Comparison of ENCODE assay signal across 12 mouse cellular contexts in genomic region chr6:65599865-65600739, GRCm38 (mm10).
DNase-seq lines count a peak whose midpoint lies in the region; ATAC-seq and TF ChIP-seq lines count a peak whose summit lies in the region.
"Had no signal": no experiment of that assay in that cellular context is flagged by ENCODE, and none has a peak within 500 bp of the region (broad histone marks: within the 10 kb centered on the region; RNA-seq: fewer than 3 reads in every experiment).

No protein-coding gene starts in this region.

- no peak overlapping the region for H3K9ac ChIP-seq in lung, postnatal 0 days (replicated peaks; ENCODE audit: low read depth)
- no peak overlapping the region for H3K9ac ChIP-seq in MEL (ENCODE audit: control insufficient read depth, low read depth, low read length, poor library complexity, severe bottlenecking)
- no peak overlapping the region for H3K9ac ChIP-seq in intestine, postnatal 0 days (ENCODE audit: low read depth, low read length)
- H3K9ac ChIP-seq: limb, embryonic 12.5 days had no signal

- no peaks in the 10 kb centered on the region for H3K9me3 ChIP-seq in lung, postnatal 0 days (ENCODE audit: low read length)
- H3K9me3 ChIP-seq in MEL (replicated peaks; ENCODE audit: insufficient read depth, low read length), result no peaks in the 10 kb centered on the region
- no peaks in the 10 kb centered on the region for H3K9me3 ChIP-seq in intestine, postnatal 0 days (ENCODE audit: control insufficient read depth)
- H3K9me3 ChIP-seq: limb, embryonic 12.5 days had no signal

- TF ChIP-seq EP300 in lung, postnatal 0 days (IDR thresholded peaks at IDR 0.05), result no peak
- no peak for TF ChIP-seq EP300 in MEL (IDR thresholded peaks at IDR 0.05; ENCODE audit: low read depth in 1 of 2, low read length in 2 of 2)

- H3K27me3 ChIP-seq in lung, postnatal 0 days (replicated peaks; ENCODE audit: insufficient read depth, low read length), result no peaks in the 10 kb centered on the region
- H3K27me3 ChIP-seq in MEL (ENCODE audit: control insufficient read depth in 1 of 2, insufficient read depth in 2 of 2, low read length in 2 of 2), result no peaks in the 10 kb centered on the region
- H3K27me3 ChIP-seq in intestine, postnatal 0 days (replicated peaks; ENCODE audit: control insufficient read depth, insufficient read depth, low read length), result no peaks in the 10 kb centered on the region

- DNase-seq in lung, postnatal 0 days (ENCODE audit: low spot score), result no peak
- no peak for DNase-seq in lung, postnatal 36 days
- peak; percentile 34 for DNase-seq in CD4-positive, CD25-positive, alpha-beta regulatory T cell, adult 2 months (ENCODE audit: low read depth, low spot score)
- DNase-seq in MEL (ENCODE audit: low read depth, low spot score), result no peak
- no peak for DNase-seq in left cerebral cortex, adult 9 months (ENCODE audit: low spot score in 2 of 2)
- DNase-seq in cerebellum, adult 9-11 months, result no peak
- DNase-seq: adrenal gland, postnatal 36 days; lung, postnatal 14 days had no signal

- TF ChIP-seq RAD21 in MEL (IDR thresholded peaks at IDR 0.05; ENCODE audit: low read depth, low read length), result no peak

- peak overlapping the region; percentile 15; the same call in 1 of the 2 replicates for H3K27ac ChIP-seq in lung, postnatal 0 days (ENCODE audit: low read length)
- H3K27ac ChIP-seq in MEL (ENCODE audit: control insufficient read depth, low read depth, low read length), result no peak overlapping the region
- H3K27ac ChIP-seq in intestine, postnatal 0 days (ENCODE audit: low read depth, low read length), result no peak overlapping the region
- H3K27ac ChIP-seq: limb, embryonic 12.5 days had no signal

- no peaks in the 10 kb centered on the region; the same call in 1 of the 2 replicates for H3K4me1 ChIP-seq in lung, postnatal 0 days (ENCODE audit: insufficient read depth, low read depth, low read length)
- H3K4me1 ChIP-seq in MEL (ENCODE audit: control insufficient read depth in 1 of 2, insufficient read depth in 2 of 2, low read length in 2 of 2), result peaks cover 0 to 1% of the 10 kb centered on the region in 2 experiments; a peak in 2 of 4 replicates
- H3K4me1 ChIP-seq in intestine, postnatal 0 days (replicated peaks; ENCODE audit: control insufficient read depth, insufficient read depth, low read length), result no peaks in the 10 kb centered on the region

- no peaks in the 10 kb centered on the region for H3K79me2 ChIP-seq in MEL (ENCODE audit: control insufficient read depth, insufficient read depth, low read length, poor library complexity)

- no peak overlapping the region for H3K4me3 ChIP-seq in lung, postnatal 0 days (ENCODE audit: low read depth, low read length)
- H3K4me3 ChIP-seq in MEL (ENCODE audit: control insufficient read depth in 1 of 2, insufficient read depth in 1 of 2, low read depth in 2 of 2, low read length in 2 of 2), result no peak overlapping the region
- no peak overlapping the region for H3K4me3 ChIP-seq in intestine, postnatal 0 days (ENCODE audit: low read depth, low read length)
- H3K4me3 ChIP-seq: limb, embryonic 12.5 days had no signal

- 47% methylated on average over 7 of the region's 7 CpGs for WGBS in lung, postnatal 0 days
- 59% methylated on average over 7 of the region's 7 CpGs for WGBS in intestine, postnatal 0 days

- H3K36me3 ChIP-seq in lung, postnatal 0 days (ENCODE audit: insufficient read depth, low read length), result no peaks in the 10 kb centered on the region
- H3K36me3 ChIP-seq in MEL (ENCODE audit: control insufficient read depth in 1 of 2, insufficient read depth in 2 of 2, low read length in 2 of 2), result peaks cover 0 to 8% of the 10 kb centered on the region in 2 experiments; a peak in 2 of 4 replicates
- H3K36me3 ChIP-seq in intestine, postnatal 0 days (ENCODE audit: control insufficient read depth, insufficient read depth), result no peaks in the 10 kb centered on the region
- H3K36me3 ChIP-seq: limb, embryonic 12.5 days had no signal

- ATAC-seq in lung, postnatal 0 days, result no peak
- 0 out of 2 replicates have a peak, but pooled peaks have one; percentile 34 for ATAC-seq in megakaryocyte-erythroid progenitor cell, adult 5-6 weeks (replicated peaks; ENCODE audit: low FRiP score, low TSS enrichment, poor library complexity, severe bottlenecking)
- ATAC-seq in intestine, postnatal 0 days, result no peak
- ATAC-seq: Patski had no signal

- TF ChIP-seq POLR2A in MEL (IDR thresholded peaks at IDR 0.05; ENCODE audit: control insufficient read depth in 1 of 2, insufficient read depth in 1 of 2, low read depth in 1 of 2, low read length in 2 of 2, poor library complexity in 1 of 2), result no peak

- no peak for TF ChIP-seq CTCF in lung, postnatal 0 days (IDR thresholded peaks at IDR 0.05)
- no peak for TF ChIP-seq CTCF in MEL (IDR thresholded peaks at IDR 0.05 in 2 of 3, conservative IDR thresholded peaks at IDR 0.05 in 1 of 3; ENCODE audit: control insufficient read depth in 1 of 3, insufficient read depth in 1 of 3, low read depth in 2 of 3, low read length in 3 of 3, poor library complexity in 1 of 3, severe bottlenecking in 1 of 3)
- no peak for TF ChIP-seq CTCF in intestine, postnatal 0 days (IDR thresholded peaks at IDR 0.05; ENCODE audit: low read depth)

- H3K4me2 ChIP-seq in lung, postnatal 0 days (replicated peaks; ENCODE audit: low read depth, low read length), result no peak overlapping the region
- no peak overlapping the region for H3K4me2 ChIP-seq in intestine, postnatal 0 days (replicated peaks; ENCODE audit: low read depth)
- H3K4me2 ChIP-seq: limb, embryonic 12.5 days had no signal

TF ChIP-seq in MEL, 35 proteins besides CTCF, POLR2A, EP300 and RAD21:
- TF ChIP-seq ZNF384 (IDR thresholded peaks at IDR 0.05; ENCODE audit: low read depth, low read length) (peak; percentile 48; the same call in 1 of the 2 replicates), ZMIZ1 (IDR thresholded peaks at IDR 0.05; ENCODE audit: low read depth, low read length) (no peak)
